In the genomic region with DNA sequence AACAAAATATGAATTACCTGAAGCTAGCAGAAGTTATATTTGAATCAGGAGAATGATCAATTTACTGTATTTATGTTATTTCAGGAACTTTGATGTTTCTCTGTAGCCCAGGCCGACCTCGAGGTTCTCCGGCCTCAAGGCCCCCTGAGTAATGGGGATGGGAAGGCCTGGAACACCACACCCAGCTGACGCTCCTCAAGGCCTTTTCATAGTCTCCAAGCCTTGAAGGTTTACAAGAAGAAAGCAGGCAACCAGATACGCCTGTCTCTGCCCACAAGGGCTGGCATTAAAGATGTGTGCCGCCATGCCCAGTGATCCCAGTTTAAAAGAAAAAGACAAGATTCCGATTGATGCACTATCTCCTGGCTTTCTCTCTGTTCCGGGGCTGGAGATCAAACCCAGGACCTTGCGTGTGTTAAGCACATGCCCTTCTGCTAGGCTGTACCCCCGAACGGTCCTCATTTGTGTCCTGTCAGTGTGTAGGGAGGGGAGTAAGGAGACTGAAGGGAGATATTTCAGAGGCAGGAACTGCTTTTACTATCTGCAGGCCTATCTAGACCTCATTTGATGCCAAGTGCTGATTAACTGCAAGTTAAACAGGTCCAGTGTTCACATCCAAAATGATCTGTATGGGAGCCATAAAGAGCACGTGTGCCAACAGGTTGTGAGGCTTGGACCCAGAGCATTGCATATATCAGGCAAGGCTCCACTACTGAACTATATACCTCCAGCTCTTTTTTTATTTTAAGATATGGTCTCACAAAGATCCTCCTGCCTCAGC, we compare ENCODE assay signal across 9 mouse cellular contexts. TPM values are rescaled to one million over a fixed set of nuclear protein-coding genes. Genes with fewer than 3 reads are reported as not detected.
DNase-seq lines count a peak whose midpoint lies in the region; ATAC-seq lines count a peak whose summit lies in the region.
"Had no signal": no experiment of that assay in that cellular context is flagged by ENCODE, and none has a peak within 500 bp of the region (broad histone marks: within the 10 kb centered on the region; RNA-seq: fewer than 3 reads in every experiment).

No protein-coding gene starts in this region.

- peak overlapping the region; percentile 90; the same call in 1 of the 2 replicates for H3K9ac ChIP-seq in liver, embryonic 11.5 days (ENCODE audit: low read depth, low read length)
- peak overlapping the region; percentile 29 for H3K9ac ChIP-seq in stomach, embryonic 16.5 days (ENCODE audit: low read length)

- H3K4me2 ChIP-seq in liver, embryonic 11.5 days: peak overlapping the region; percentile 93
- H3K4me2 ChIP-seq in stomach, embryonic 16.5 days (ENCODE audit: low read depth, low read length): peak overlapping the region; percentile 95

- no peak overlapping the region for H3K27ac ChIP-seq in liver, embryonic 11.5 days (ENCODE audit: low read depth, low read length)
- H3K27ac ChIP-seq in stomach, embryonic 16.5 days (ENCODE audit: low read length): peak overlapping the region; percentile 99; the same call in 1 of the 2 replicates

- H3K27me3 ChIP-seq in liver, embryonic 11.5 days (replicated peaks; ENCODE audit: control insufficient read depth, insufficient read depth, low read length): no peaks in the 10 kb centered on the region
- H3K27me3 ChIP-seq in stomach, embryonic 16.5 days (ENCODE audit: control insufficient read depth, insufficient read depth, low read length): no peaks in the 10 kb centered on the region

- peak; percentile 54 for DNase-seq in cerebellum, adult 9-10 months
- DNase-seq in cerebellum, postnatal 36 days: no peak
- peak; percentile 69 for DNase-seq in ovary, adult 18-20 months (ENCODE audit: low spot score)
- no peak for DNase-seq in ovary, postnatal 14 days (ENCODE audit: low spot score)
- no peak for DNase-seq in liver, embryonic 11.5 days (ENCODE audit: low spot score)
- no peak for DNase-seq in spleen, postnatal 36 days (ENCODE audit: low spot score in 2 of 2)
- DNase-seq in left cerebral cortex, postnatal 25 days (ENCODE audit: low spot score in 2 of 2): no peak
- DNase-seq: cerebellum, adult 8-10 months had no signal

- H3K36me3 ChIP-seq in liver, embryonic 11.5 days (ENCODE audit: control insufficient read depth, insufficient read depth, low read length): peaks cover 7% of the 10 kb centered on the region
- H3K36me3 ChIP-seq in stomach, embryonic 16.5 days (ENCODE audit: control insufficient read depth, insufficient read depth, low read length): peaks cover 7% of the 10 kb centered on the region; the same call in 1 of the 2 replicates

- peaks cover 22% of the 10 kb centered on the region for H3K4me1 ChIP-seq in liver, embryonic 11.5 days (replicated peaks; ENCODE audit: control insufficient read depth, insufficient read depth, low read length)
- H3K4me1 ChIP-seq in stomach, embryonic 16.5 days (ENCODE audit: control insufficient read depth, insufficient read depth, low read length): peaks cover 18% of the 10 kb centered on the region

- no peaks in the 10 kb centered on the region for H3K9me3 ChIP-seq in liver, embryonic 11.5 days (ENCODE audit: control insufficient read depth, low read length)
- H3K9me3 ChIP-seq in stomach, embryonic 16.5 days (replicated peaks; ENCODE audit: control insufficient read depth, low read length): no peaks in the 10 kb centered on the region

- no peak for ATAC-seq in liver, embryonic 11.5 days (replicated peaks; ENCODE audit: low FRiP score)
- no peak for ATAC-seq in stomach, embryonic 16.5 days (ENCODE audit: insufficient read depth, low FRiP score)

- intact Hi-C loops in left cerebral cortex, postnatal 25 days (cut with DNase I): loop anchor here (5.0 kb wide), 1 partner anchor 57 kb away; the partner anchor contains the start of gene Cdc42se1

- WGBS in liver, embryonic 11.5 days: 87% methylated on average over 12 of the region's 12 CpGs
- 76% methylated on average over 12 of the region's 12 CpGs for WGBS in stomach, embryonic 16.5 days

- peak overlapping the region; percentile 82 for H3K4me3 ChIP-seq in liver, embryonic 11.5 days (ENCODE audit: low read depth, low read length)
- H3K4me3 ChIP-seq in stomach, embryonic 16.5 days (replicated peaks; ENCODE audit: low read length): peak overlapping the region; percentile 83

RNA-seq across cellular contexts. Expression of gene Prune1, which starts 2.8 kb away (rescaled TPM):
- polyA plus RNA-seq in liver, embryonic 11.5 days (2014; fragmentation: Nextera tagmentation; extraction: Ambion mirVana): 19.8 and 22.7 TPM in 2 replicates
- polyA plus RNA-seq in stomach, embryonic 16.5 days (2015; fragmentation: Nextera tagmentation; extraction: Ambion mirVana): 18.9 and 21.2 TPM in 2 replicates
- 10 to 100 TPM; 22.6 to 24.8 TPM for total RNA-seq in left cerebral cortex, postnatal 25 days (2021)

RNA-seq across cellular contexts. Expression of gene Mindy1, which starts 3.5 kb away (rescaled TPM):
- 29.0 and 29.9 TPM in 2 replicates for polyA plus RNA-seq in liver, embryonic 11.5 days (2014; fragmentation: Nextera tagmentation; extraction: Ambion mirVana)
- polyA plus RNA-seq in stomach, embryonic 16.5 days (2015; fragmentation: Nextera tagmentation; extraction: Ambion mirVana): 54.6 and 62.0 TPM in 2 replicates
- total RNA-seq in left cerebral cortex, postnatal 25 days (2021): 10 to 100 TPM; 18.7 to 20.5 TPM

RNA-seq across cellular contexts. Expression of gene Anxa9, which starts 22.3 kb away (rescaled TPM):
- 5.5 and 6.7 TPM in 2 replicates for polyA plus RNA-seq in liver, embryonic 11.5 days (2014; fragmentation: Nextera tagmentation; extraction: Ambion mirVana)
- polyA plus RNA-seq in stomach, embryonic 16.5 days (2015; fragmentation: Nextera tagmentation; extraction: Ambion mirVana): 6.8 and 13.2 TPM in 2 replicates
- under 1 TPM; 0.57 to 0.78 TPM for total RNA-seq in left cerebral cortex, postnatal 25 days (2021)

RNA-seq across cellular contexts. Expression of gene Cers2, which starts 29.9 kb away (rescaled TPM):
- polyA plus RNA-seq in liver, embryonic 11.5 days (2014; fragmentation: Nextera tagmentation; extraction: Ambion mirVana): 178 and 182 TPM in 2 replicates
- polyA plus RNA-seq in stomach, embryonic 16.5 days (2015; fragmentation: Nextera tagmentation; extraction: Ambion mirVana): 148 and 155 TPM in 2 replicates
- total RNA-seq in left cerebral cortex, postnatal 25 days (2021): 10 to 100 TPM; 44.5 to 48.9 TPM

RNA-seq across cellular contexts. Expression of gene Bnipl, which starts 33.7 kb away (rescaled TPM):
- polyA plus RNA-seq in liver, embryonic 11.5 days (2014; fragmentation: Nextera tagmentation; extraction: Ambion mirVana): 0.08 and 0.25 TPM in 2 replicates
- 9.2 and 11.6 TPM in 2 replicates for polyA plus RNA-seq in stomach, embryonic 16.5 days (2015; fragmentation: Nextera tagmentation; extraction: Ambion mirVana)
- total RNA-seq in left cerebral cortex, postnatal 25 days (2021): under 1 TPM; 0.62 to 0.66 TPM

Comparison
In these comparisons a context has a peak if more than half of its experiments do, and no peak if none do; other contexts are left out.
1. DNase-seq: peak in cerebellum, adult 9-10 months (single experiment) and ovary, adult 18-20 months (single experiment); none in cerebellum, postnatal 36 days (0 of 2), ovary, postnatal 14 days (single experiment), liver, embryonic 11.5 days (single experiment), spleen, postnatal 36 days (0 of 2) and left cerebral cortex, postnatal 25 days (0 of 2).